Mouse (Mus musculus): Measurements from ENCODE around the gene Lrba. TPM values are rescaled to one million over a fixed set of nuclear protein-coding genes. Genes with fewer than 3 reads are reported as not detected.

The Lrba gene
- polyA plus RNA-seq, 1 experiment from 2014 or later, result 7.0 TPM

DNA sequence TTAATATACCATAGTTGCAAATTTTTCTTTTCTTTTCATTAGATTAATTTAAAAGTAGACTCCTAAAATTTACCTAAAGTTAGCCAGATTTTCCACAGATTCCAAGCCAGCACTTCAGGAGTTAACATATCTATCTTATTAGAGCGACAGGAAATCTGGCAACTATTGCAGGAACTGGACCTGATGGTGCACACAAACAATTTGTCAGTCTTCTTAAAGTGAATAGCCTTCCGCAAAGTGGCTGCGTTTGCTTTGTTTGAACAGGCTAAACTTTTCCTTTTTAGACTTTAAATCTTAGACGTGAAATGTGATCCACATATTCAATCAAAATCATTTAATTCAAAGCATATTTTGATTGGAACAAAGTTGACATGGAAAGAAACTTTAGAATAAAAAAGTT lies 485.0 kb downstream of the Lrba start:
- peaks cover 12% of the 10 kb centered on the region for H3K27me3 ChIP-seq
- 37% methylated on average over 4 of the region's 4 CpGs for WGBS
- ATAC-seq, result no peak

DNA sequence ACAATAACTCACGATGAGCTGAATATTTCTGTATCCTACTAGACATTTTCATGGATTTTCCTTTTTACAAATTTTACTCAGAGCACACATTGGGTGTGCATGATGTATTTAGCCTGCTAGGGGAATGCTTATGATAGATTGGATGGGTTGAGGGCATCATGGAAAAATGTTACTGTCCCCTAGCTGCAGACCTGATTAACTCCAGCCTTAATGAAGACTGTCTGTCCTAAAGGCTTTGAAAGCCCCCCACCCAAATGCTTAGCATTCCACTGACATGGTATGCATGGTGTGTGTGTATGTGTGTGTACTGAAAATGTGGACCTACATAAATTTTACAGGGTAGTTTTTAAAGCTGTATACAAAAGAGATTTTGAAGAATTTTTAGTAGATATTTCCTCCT lies 487.1 kb downstream of the Lrba start:
- Histone ChIP-seq H3K9me3 (no peaks in the 10 kb centered on the region), H3K36me3 (no peaks in the 10 kb centered on the region), H3K4me2 (replicated peaks) (no peak overlapping the region), H3K4me1 (replicated peaks) (peaks cover 26% of the 10 kb centered on the region), H3K27me3 (peaks cover 11% of the 10 kb centered on the region), H3K27ac (no peak overlapping the region), H3K4me3 (replicated peaks) (no peak overlapping the region), H3K9ac (replicated peaks) (no peak overlapping the region)
- 38% methylated on average over 1 of the region's 1 CpGs for WGBS
- peak; percentile 37; the same call in 1 of the 2 replicates for ATAC-seq

More for the DNA sequence above, 485.0 kb downstream of the Lrba start:
- H3K9me3 ChIP-seq, result no peaks in the 10 kb centered on the region
- no peaks in the 10 kb centered on the region for H3K36me3 ChIP-seq
- H3K4me3 ChIP-seq (replicated peaks), result no peak overlapping the region
- H3K9ac ChIP-seq (replicated peaks), result no peak overlapping the region
- no peak overlapping the region for H3K4me2 ChIP-seq (replicated peaks)
- H3K27ac ChIP-seq, result no peak overlapping the region
- H3K4me1 ChIP-seq (replicated peaks), result peaks cover 21% of the 10 kb centered on the region

GRCm38 (mm10) chr3:86712758-86713157 lies 488.3 kb downstream of the Lrba start:
- H3K9ac ChIP-seq (replicated peaks), result no peak overlapping the region
- peaks cover 26% of the 10 kb centered on the region for H3K4me1 ChIP-seq (replicated peaks)
- 15% methylated on average over 3 of the region's 3 CpGs for WGBS
- no peak overlapping the region for H3K4me3 ChIP-seq (replicated peaks)
- peaks cover 8% of the 10 kb centered on the region for H3K27me3 ChIP-seq
- no peak overlapping the region for H3K4me2 ChIP-seq (replicated peaks)
- no peaks in the 10 kb centered on the region for H3K9me3 ChIP-seq
- no peak overlapping the region for H3K27ac ChIP-seq
- H3K36me3 ChIP-seq, result no peaks in the 10 kb centered on the region
- ATAC-seq, result no peak

DNA sequence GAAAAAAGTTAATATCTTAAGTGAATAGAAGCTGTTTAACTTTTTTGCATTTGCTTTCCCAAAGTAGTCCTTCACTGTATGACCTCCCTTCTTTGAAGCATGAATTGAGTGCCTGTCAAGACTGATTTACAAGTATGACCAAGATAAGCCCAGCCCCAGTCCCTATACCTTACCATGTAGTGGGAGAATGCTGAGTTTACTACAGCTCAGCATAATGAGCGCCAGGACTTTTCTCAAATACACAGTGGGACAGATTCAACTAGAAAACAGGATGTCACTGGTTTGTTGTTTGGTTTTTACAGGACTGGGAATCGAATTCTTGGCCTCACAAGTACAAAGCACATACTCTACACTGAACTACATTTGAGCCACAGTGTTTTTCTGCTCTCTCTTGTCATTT lies 490.0 kb downstream of the Lrba start:
- no peak for ATAC-seq
- Histone ChIP-seq H3K4me2 (replicated peaks) (no peak overlapping the region), H3K4me3 (replicated peaks) (no peak overlapping the region), H3K9me3 (no peaks in the 10 kb centered on the region), H3K27me3 (peaks cover 8% of the 10 kb centered on the region), H3K27ac (no peak overlapping the region), H3K9ac (replicated peaks) (no peak overlapping the region), H3K4me1 (replicated peaks) (peaks cover 26% of the 10 kb centered on the region), H3K36me3 (no peaks in the 10 kb centered on the region)
- WGBS, result 63% methylated on average over 2 of the region's 2 CpGs

- H3K9me3 ChIP-seq, result no peaks in the 10 kb centered on the region
- no peaks in the 10 kb centered on the region for H3K36me3 ChIP-seq
- H3K27ac ChIP-seq, result no peak overlapping the region; the same call in 1 of the 2 replicates
- ATAC-seq, result no peak
- 24% methylated on average over 9 of the region's 9 CpGs for WGBS
- H3K4me3 ChIP-seq (replicated peaks), result no peak overlapping the region
- no peaks in the 10 kb centered on the region for H3K27me3 ChIP-seq
- no peak overlapping the region for H3K9ac ChIP-seq (replicated peaks)
- H3K4me2 ChIP-seq (replicated peaks), result no peak overlapping the region
- peaks cover 12% of the 10 kb centered on the region for H3K4me1 ChIP-seq (replicated peaks)
Observed at GRCm38 (mm10) chr3:86723415-86724298, 499.2 kb downstream of the Lrba start.

DNA sequence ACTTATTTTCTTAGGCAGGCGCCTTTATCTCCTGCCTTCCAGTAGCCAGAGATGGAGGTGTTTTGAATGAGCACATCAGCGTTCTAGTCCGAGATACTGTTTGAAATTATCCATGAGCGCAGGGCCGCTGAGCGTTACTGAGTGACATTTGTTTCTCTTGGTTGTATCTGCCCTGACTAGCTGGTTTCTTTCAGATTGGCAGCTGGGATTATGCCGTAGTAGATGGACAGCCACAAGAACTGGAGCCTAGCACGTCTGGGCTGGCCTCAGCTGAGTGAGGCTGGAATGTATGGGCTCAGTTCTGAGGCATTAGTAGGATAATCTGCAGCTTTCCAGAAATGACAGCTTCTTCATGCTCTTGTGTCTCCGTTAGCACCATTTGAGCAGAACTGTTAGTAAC lies 500.6 kb downstream of the Lrba start:
- WGBS, result 58% methylated on average over 9 of the region's 9 CpGs
- H3K4me2 ChIP-seq (replicated peaks), result no peak overlapping the region
- ATAC-seq, result no peak
- H3K4me1 ChIP-seq (replicated peaks), result peaks cover 12% of the 10 kb centered on the region
- no peaks in the 10 kb centered on the region for H3K36me3 ChIP-seq
- H3K27ac ChIP-seq, result no peak overlapping the region
- H3K9me3 ChIP-seq, result no peaks in the 10 kb centered on the region
- no peaks in the 10 kb centered on the region for H3K27me3 ChIP-seq
- no peak overlapping the region for H3K9ac ChIP-seq (replicated peaks)
- no peak overlapping the region for H3K4me3 ChIP-seq (replicated peaks)

GRCm38 (mm10) chr3:86738831-86739230 lies 514.4 kb downstream of the Lrba start:
- Histone ChIP-seq H3K4me2 (replicated peaks) (no peak overlapping the region), H3K27me3 (no peaks in the 10 kb centered on the region), H3K9ac (replicated peaks) (no peak overlapping the region), H3K4me1 (replicated peaks) (peaks cover 8% of the 10 kb centered on the region), H3K9me3 (no peaks in the 10 kb centered on the region), H3K4me3 (replicated peaks) (no peak overlapping the region), H3K27ac (no peak overlapping the region), H3K36me3 (no peaks in the 10 kb centered on the region)
- ATAC-seq, result no peak
- WGBS, result 68% methylated on average over 3 of the region's 3 CpGs

DNA sequence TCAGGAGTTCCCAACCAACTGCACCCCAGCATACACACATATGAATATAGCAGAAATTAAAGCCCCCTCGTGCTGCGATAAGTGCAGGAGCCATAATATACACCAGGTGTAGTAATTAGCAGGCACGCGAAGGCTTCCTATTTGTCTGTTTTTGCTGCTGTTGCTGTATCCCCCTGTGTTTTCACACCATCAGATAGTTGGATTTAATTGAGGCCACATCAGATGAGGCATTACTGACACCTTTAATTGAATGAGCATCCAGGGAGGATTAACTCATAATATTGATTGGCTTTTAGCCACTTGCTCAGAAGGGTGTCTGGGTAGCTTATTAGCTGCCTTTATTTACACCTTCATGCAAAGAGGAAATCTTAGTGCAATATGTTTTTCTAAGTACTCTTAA lies 515.3 kb downstream of the Lrba start:
- whole genome bisulfite sequencing, result 65% methylated on average over 4 of the region's 4 CpGs

DNA sequence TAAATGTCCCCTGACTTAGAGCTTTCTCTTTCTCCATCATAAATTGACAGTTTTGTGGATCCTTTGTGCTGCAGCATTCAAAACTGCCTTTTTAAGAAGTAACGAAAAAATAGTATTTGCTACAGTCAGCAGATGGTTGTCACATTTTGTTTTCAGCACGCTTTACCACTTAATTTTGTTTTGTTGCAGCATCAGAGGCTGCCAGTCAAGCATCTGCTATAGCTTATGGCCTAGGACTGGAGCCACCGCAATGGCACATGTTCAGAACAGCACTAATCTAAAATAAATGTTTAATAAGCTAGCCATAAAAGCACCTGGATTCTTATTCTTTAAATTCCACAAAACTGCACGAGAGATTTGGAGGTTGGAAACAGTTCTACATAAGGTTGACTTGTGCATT lies 520.9 kb downstream of the Lrba start:
- H3K9ac ChIP-seq (replicated peaks), result no peak overlapping the region
- no peak for ATAC-seq
- H3K36me3 ChIP-seq, result no peaks in the 10 kb centered on the region
- H3K27ac ChIP-seq, result peak overlapping the region; percentile 74
- no peaks in the 10 kb centered on the region for H3K9me3 ChIP-seq
- H3K4me3 ChIP-seq (replicated peaks), result no peak overlapping the region
- 0 out of 2 replicates have a peak overlapping the region, but pooled peaks have one; percentile 26 for H3K4me2 ChIP-seq (replicated peaks)
- H3K4me1 ChIP-seq (replicated peaks), result peaks cover 29% of the 10 kb centered on the region
- WGBS, result 48% methylated on average over 4 of the region's 4 CpGs
- peaks cover 5% of the 10 kb centered on the region; the same call in 1 of the 2 replicates for H3K27me3 ChIP-seq

More for the DNA sequence above, 515.3 kb downstream of the Lrba start:
- H3K4me1 ChIP-seq (replicated peaks), result peaks cover 9% of the 10 kb centered on the region
- H3K27me3 ChIP-seq, result no peaks in the 10 kb centered on the region
- no peak overlapping the region for H3K9ac ChIP-seq (replicated peaks)
- no peak overlapping the region for H3K4me3 ChIP-seq (replicated peaks)
- no peak overlapping the region for H3K4me2 ChIP-seq (replicated peaks)
- no peaks in the 10 kb centered on the region for H3K36me3 ChIP-seq
- no peak overlapping the region for H3K27ac ChIP-seq
- ATAC-seq, result no peak
- no peaks in the 10 kb centered on the region for H3K9me3 ChIP-seq

DNA sequence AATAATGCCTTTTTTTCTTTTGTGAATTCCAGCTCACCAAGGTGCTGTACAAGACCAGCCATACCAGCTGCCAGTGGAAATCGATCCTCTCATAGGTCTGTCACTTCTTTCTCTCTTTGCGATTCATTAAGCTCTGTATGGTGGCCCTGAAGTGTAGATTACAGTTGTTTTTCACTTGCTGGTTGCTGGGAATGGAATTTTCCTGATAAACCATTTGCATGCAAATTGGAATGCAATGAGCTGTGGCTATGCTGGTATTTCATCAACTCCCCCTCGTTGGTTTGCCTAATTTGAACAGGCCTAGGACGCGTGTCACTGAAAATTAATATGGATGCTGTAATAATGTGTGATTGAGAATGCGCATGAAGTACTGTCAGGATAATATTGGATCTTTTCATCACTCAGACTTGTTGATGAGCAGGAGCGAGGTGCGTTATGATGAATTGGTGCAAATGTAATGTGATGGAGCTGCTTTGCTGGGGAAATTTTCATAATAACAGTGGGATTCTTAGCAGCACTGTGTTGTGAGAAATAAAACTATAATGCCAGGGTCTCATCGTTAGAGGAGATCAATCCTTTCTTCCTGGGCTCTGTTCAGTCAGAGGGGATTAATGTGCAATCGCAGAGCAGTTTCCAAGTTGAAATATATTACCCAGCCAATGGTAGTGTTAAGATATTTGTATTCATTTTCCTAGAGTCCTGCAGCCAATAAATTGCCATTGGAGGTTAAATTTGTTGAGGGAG lies 521.5 kb downstream of the Lrba start:
- peak overlapping the region; percentile 74 for H3K27ac ChIP-seq
- 31% methylated on average over 10 of the region's 10 CpGs for WGBS
- H3K4me1 ChIP-seq (replicated peaks), result peaks cover 34% of the 10 kb centered on the region
- peaks cover 5% of the 10 kb centered on the region; the same call in 1 of the 2 replicates for H3K27me3 ChIP-seq
- H3K4me2 ChIP-seq (replicated peaks), result peak overlapping the region; percentile 26
- peak; percentile 81 for ATAC-seq
- H3K9me3 ChIP-seq, result no peaks in the 10 kb centered on the region
- no peaks in the 10 kb centered on the region for H3K36me3 ChIP-seq
- H3K9ac ChIP-seq (replicated peaks), result no peak overlapping the region
- no peak overlapping the region for H3K4me3 ChIP-seq (replicated peaks)

GRCm38 (mm10) chr3:86750652-86751051 lies 526.2 kb downstream of the Lrba start:
- peak overlapping the region; percentile 59 for H3K27ac ChIP-seq
- peaks cover 41% of the 10 kb centered on the region for H3K4me1 ChIP-seq (replicated peaks)
- peak; percentile 65 for ATAC-seq
- no peaks in the 10 kb centered on the region for H3K9me3 ChIP-seq
- peak overlapping the region; percentile 17; the same call in 1 of the 2 replicates for H3K4me2 ChIP-seq (replicated peaks)
- peaks cover 5% of the 10 kb centered on the region; the same call in 1 of the 2 replicates for H3K27me3 ChIP-seq
- no peak overlapping the region for H3K4me3 ChIP-seq (replicated peaks)
- H3K36me3 ChIP-seq, result no peaks in the 10 kb centered on the region
- H3K9ac ChIP-seq (replicated peaks), result no peak overlapping the region; the same call in 1 of the 2 replicates
- 16% methylated on average over 7 of the region's 7 CpGs for WGBS

DNA sequence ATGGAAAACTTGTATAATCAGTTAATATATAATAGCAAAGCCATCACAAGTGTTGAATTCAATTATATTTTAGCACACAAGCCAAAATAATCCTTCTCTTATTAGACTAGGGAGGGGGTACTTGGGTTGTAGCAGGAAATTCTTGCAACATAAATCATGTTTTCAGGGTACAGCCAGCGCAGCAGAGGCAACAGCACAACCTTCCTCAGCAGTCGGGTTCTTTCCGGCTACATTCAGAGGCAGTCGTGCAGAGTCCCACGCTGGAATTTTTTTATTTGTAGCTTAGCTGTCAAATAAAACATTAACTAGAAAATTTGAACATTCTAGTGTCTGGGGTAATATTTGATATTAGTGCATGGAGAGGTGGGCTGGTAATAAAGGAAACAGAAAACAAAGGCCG lies 529.7 kb downstream of the Lrba start:
- ATAC-seq, result no peak
- Histone ChIP-seq H3K4me3 (replicated peaks) (no peak overlapping the region), H3K4me2 (replicated peaks) (peak overlapping the region; percentile 20; the same call in 1 of the 2 replicates), H3K36me3 (no peaks in the 10 kb centered on the region), H3K27me3 (peaks cover 5% of the 10 kb centered on the region; the same call in 1 of the 2 replicates), H3K4me1 (replicated peaks) (peaks cover 25% of the 10 kb centered on the region), H3K9ac (replicated peaks) (peak overlapping the region; percentile 7; the same call in 1 of the 2 replicates), H3K27ac (peak overlapping the region; percentile 66; the same call in 1 of the 2 replicates), H3K9me3 (no peaks in the 10 kb centered on the region)
- 68% methylated on average over 6 of the region's 6 CpGs for WGBS
